In genomic region chr7:30886852-30887251, GRCm38 (mm10) we compare ENCODE assay signal across 22 mouse cellular contexts. TPM values are rescaled to one million over a fixed set of nuclear protein-coding genes. Genes with fewer than 3 reads are reported as not detected.
"Had no signal": no experiment of that assay in that cellular context is flagged by ENCODE, and none has a peak within 500 bp of the region (broad histone marks: within the 10 kb centered on the region; RNA-seq: fewer than 3 reads in every experiment).

No protein-coding gene starts in this region.

- H3K27ac ChIP-seq: layer of hippocampus, adult 2 months; limb, embryonic 13.5 days; liver, embryonic 15.5 days; midbrain, embryonic 12.5 days; stomach, embryonic 15.5 days had no signal

- H3K9ac ChIP-seq: limb, embryonic 13.5 days; liver, embryonic 15.5 days; lung, embryonic 14.5 days; midbrain, embryonic 12.5 days; stomach, embryonic 15.5 days had no signal

- H3K36me3 ChIP-seq: limb, embryonic 13.5 days; liver, embryonic 15.5 days; midbrain, embryonic 12.5 days; stomach, embryonic 15.5 days had no signal

- H3K27me3 ChIP-seq: limb, embryonic 13.5 days; liver, embryonic 15.5 days; midbrain, embryonic 12.5 days; stomach, embryonic 15.5 days had no signal

- H3K4me2 ChIP-seq: limb, embryonic 13.5 days; liver, embryonic 15.5 days; lung, embryonic 14.5 days; midbrain, embryonic 12.5 days; stomach, embryonic 15.5 days had no signal

- ATAC-seq: midbrain, embryonic 16.5 days had no signal

- DNase-seq: kidney, postnatal 10 days; kidney, postnatal 4 days; lung, embryonic 14.5 days; lung, postnatal 10 days; right cerebral cortex, adult 18-20 months; right cerebral cortex, postnatal 25 days; thymus, adult 2 months; thymus, postnatal 36 days had no signal

- H3K9me3 ChIP-seq: limb, embryonic 13.5 days; liver, embryonic 15.5 days; midbrain, embryonic 12.5 days; stomach, embryonic 15.5 days had no signal

- H3K4me1 ChIP-seq: limb, embryonic 13.5 days; midbrain, embryonic 12.5 days; stomach, embryonic 15.5 days had no signal

- H3K4me3 ChIP-seq: layer of hippocampus, adult 2 months; limb, embryonic 13.5 days; liver, embryonic 15.5 days; midbrain, embryonic 12.5 days; stomach, embryonic 15.5 days had no signal

RNA-seq across cellular contexts. Expression of gene Cd22, which starts 6.7 kb away (rescaled TPM):
- total RNA-seq: layer of hippocampus, adult 2 months; layer of hippocampus, postnatal 10 days had no signal
- polyA plus RNA-seq: midbrain, embryonic 12.5 days; midbrain, embryonic 16.5 days; neural tube, embryonic 14.5 days had no signal

RNA-seq across cellular contexts. Expression of gene Ffar1, which starts 25.5 kb away (rescaled TPM):
- total RNA-seq: layer of hippocampus, adult 2 months; layer of hippocampus, postnatal 10 days; left cerebral cortex, postnatal 10 days; left cerebral cortex, postnatal 4 days; liver, adult 2 months had no signal
- polyA plus RNA-seq: kidney, embryonic 14.5 days; limb, embryonic 13.5 days; liver, embryonic 15.5 days; lung, embryonic 14.5 days; midbrain, embryonic 12.5 days; midbrain, embryonic 16.5 days; neural tube, embryonic 14.5 days had no signal

RNA-seq across cellular contexts. Expression of gene Ffar3, which starts 30.9 kb away (rescaled TPM):
- total RNA-seq: layer of hippocampus, adult 2 months; layer of hippocampus, postnatal 10 days; left cerebral cortex, postnatal 10 days; left cerebral cortex, postnatal 4 days; liver, adult 2 months; megakaryocyte-erythroid progenitor cell, adult 5-6 weeks had no signal
- polyA plus RNA-seq: kidney, embryonic 14.5 days; limb, embryonic 13.5 days; liver, adult 2 months; liver, embryonic 15.5 days; lung, embryonic 14.5 days; midbrain, embryonic 12.5 days; midbrain, embryonic 16.5 days; neural tube, embryonic 14.5 days; testis, adult 2 months had no signal

RNA-seq across cellular contexts. Expression of gene Hamp2, which starts 37.6 kb away (rescaled TPM):
- total RNA-seq: layer of hippocampus, adult 2 months; layer of hippocampus, postnatal 10 days; left cerebral cortex, postnatal 10 days; left cerebral cortex, postnatal 4 days; megakaryocyte-erythroid progenitor cell, adult 5-6 weeks had no signal
- polyA plus RNA-seq: kidney, embryonic 14.5 days; limb, embryonic 13.5 days; liver, embryonic 15.5 days; lung, embryonic 14.5 days; midbrain, embryonic 12.5 days; midbrain, embryonic 16.5 days; neural tube, embryonic 14.5 days; stomach, embryonic 15.5 days had no signal
